Mouse (Mus musculus) cerebellum, adult 2 months (tissue): Measurements from ENCODE around the gene Haghl. TPM values are rescaled to one million over a fixed set of nuclear protein-coding genes. Genes with fewer than 3 reads are reported as not detected.
A peak's percentile ranks its signal among the peaks of the same experiment; 100 is the strongest.

Experiments used
- DNase-seq, 2 experiments: peaks; one replicate each; pipeline ENCODE4 v3.0.0; 2021
- H3K27ac ChIP-seq: fragments of 200-500 bp; 2 replicates; pipeline ENCODE4 v1.5.1; 2012; ENCODE audit warnings: low read length, control low read depth, inconsistent platforms; ENCODE audit not compliant: insufficient read depth
- H3K27me3 ChIP-seq: fragments of 200-500 bp; 2 replicates; pipeline ENCODE4 v1.6.1; 2012; ENCODE audit warnings: inconsistent platforms, mild to moderate bottlenecking, low read length, moderate library complexity; ENCODE audit not compliant: control insufficient read depth, insufficient read depth
- H3K4me1 ChIP-seq: fragments of 200-500 bp; 2 replicates; pipeline ENCODE4 v1.6.1; 2011; ENCODE audit warnings: low read length; ENCODE audit not compliant: control insufficient read depth, insufficient read depth
- H3K4me3 ChIP-seq: fragments of 200-500 bp; replicated peaks from 2 replicates; pipeline ENCODE3; 2011; ENCODE audit warnings: mild to moderate bottlenecking, low read depth, low read length, control low read depth; ENCODE audit not compliant: insufficient read depth
- CTCF ChIP-seq: fragments of 200-500 bp; IDR thresholded peaks from 2 replicates; pipeline ENCODE4 v1.5.1; 2011; ENCODE audit warnings: low read depth, mild to moderate bottlenecking, control low read depth, low read length, moderate library complexity, borderline replicate concordance; ENCODE audit not compliant: insufficient read depth
- POLR2A ChIP-seq: fragments of 200-500 bp; IDR thresholded peaks from 2 replicates; pipeline ENCODE4 v1.6.1; 2011; ENCODE audit warnings: low read length, control low read depth, borderline replicate concordance; ENCODE audit not compliant: insufficient read depth
- WGBS: fragments of 180-500 bp; shearing (Covaris S2); methylation state at CpG from one replicate; pipeline ENCODE4 v1.1.7; 2018; 5-methylcytosine and 5-hydroxymethylcytosine counted together
- polyA plus RNA-seq: library from polyadenylated mRNA; depleted of rRNA; stranded (reverse); fragments of >200 nt; gene quantifications from 2 replicates; pipeline ENCODE4 v1.2.3, GENCODE M21; 2012; rRNA removed

The Haghl gene
- 340 and 348 TPM in 2 replicates for polyA plus RNA-seq

GRCm38 (mm10) chr17:25785281-25785745, at the start of gene Haghl:
Gene Haghl (minus strand): TSS chr17:25785673.
- WGBS = under 1% methylated on average over 23 of the region's 23 CpGs
- Histone ChIP-seq H3K27ac (peak within 1 kb of the TSS; percentile 27), H3K27me3 (no peaks in the 10 kb centered on the region), H3K4me1 (peaks cover 15% of the 10 kb centered on the region), H3K4me3 (peak within 1 kb of the TSS; percentile 68)
- DNase-seq = peak; percentile 96 to 99
- TF ChIP-seq CTCF = no peak
- TF ChIP-seq POLR2A = peak; percentile 97

GRCm38 (mm10) chr17:25834595-25835222, 49.2 kb upstream of the Haghl start:
- DNase-seq = no peak
- 76% methylated on average over 12 of the region's 12 CpGs for WGBS
- Histone ChIP-seq H3K4me3 (no peak overlapping the region), H3K27ac (no peak overlapping the region), H3K4me1 (peaks cover 47% of the 10 kb centered on the region), H3K27me3 (no peaks in the 10 kb centered on the region)
- no peak for TF ChIP-seq CTCF
- TF ChIP-seq POLR2A = no peak

- no peak for DNase-seq
- Histone ChIP-seq H3K27me3 (no peaks in the 10 kb centered on the region), H3K27ac (peak overlapping the region; percentile 95; the same call in 1 of the 2 replicates), H3K4me1 (peaks cover 50% of the 10 kb centered on the region), H3K4me3 (peak overlapping the region; percentile 81)
- 16% methylated on average over 6 of the region's 6 CpGs for WGBS
- TF ChIP-seq POLR2A (no peak), CTCF (no peak)
Measured at GRCm38 (mm10) chr17:25833961-25834594, 48.6 kb upstream of the Haghl start.

- TF ChIP-seq CTCF (no peak), POLR2A (no peak)
- WGBS = under 1% methylated on average over 24 of the region's 24 CpGs
- Histone ChIP-seq H3K27me3 (no peaks in the 10 kb centered on the region), H3K27ac (peak within 1 kb of the TSS; percentile 95), H3K4me1 (peaks cover 52% of the 10 kb centered on the region), H3K4me3 (peak within 1 kb of the TSS; percentile 81)
- DNase-seq = peak in 1 of 2 experiments; percentile 89
Measured at GRCm38 (mm10) chr17:25833291-25833663, 47.8 kb upstream of the Haghl start, which contains the start of gene Stub1. Gene Stub1 (minus strand): TSS chr17:25833404.

- TF ChIP-seq POLR2A = peak; percentile 70
- no peak for TF ChIP-seq CTCF
- peak; percentile 99 for DNase-seq
- Histone ChIP-seq H3K4me1 (peaks cover 55% of the 10 kb centered on the region), H3K27me3 (no peaks in the 10 kb centered on the region), H3K27ac (peak overlapping the region; percentile 95), H3K4me3 (peak overlapping the region; percentile 81)
- WGBS = under 1% methylated on average over 75 of the region's 77 CpGs
Measured at GRCm38 (mm10) chr17:25832436-25833290, 47.2 kb upstream of the Haghl start.

GRCm38 (mm10) chr17:25831451-25832281, 46.2 kb upstream of the Haghl start:
- Histone ChIP-seq H3K4me3 (peak overlapping the region; percentile 81), H3K27me3 (no peaks in the 10 kb centered on the region), H3K27ac (no peak overlapping the region), H3K4me1 (peaks cover 50% of the 10 kb centered on the region)
- WGBS = 37% methylated on average over 21 of the region's 21 CpGs
- peak; percentile 59 to 64 for DNase-seq
- TF ChIP-seq CTCF = no peak
- no peak for TF ChIP-seq POLR2A

GRCm38 (mm10) chr17:25830806-25831431, 45.4 kb upstream of the Haghl start:
- WGBS = 77% methylated on average over 14 of the region's 14 CpGs
- TF ChIP-seq CTCF (no peak), POLR2A (no peak)
- Histone ChIP-seq H3K4me3 (no peak overlapping the region), H3K27ac (no peak overlapping the region), H3K4me1 (peaks cover 45% of the 10 kb centered on the region), H3K27me3 (no peaks in the 10 kb centered on the region)
- no peak for DNase-seq
